Mouse (Mus musculus): ENCODE measurements around the gene Vps33a. TPM values are rescaled to one million over a fixed set of nuclear protein-coding genes. Genes with fewer than 3 reads are reported as not detected.

The Vps33a gene
- polyA plus RNA-seq, 1 experiment: 49.7 TPM

DNA sequence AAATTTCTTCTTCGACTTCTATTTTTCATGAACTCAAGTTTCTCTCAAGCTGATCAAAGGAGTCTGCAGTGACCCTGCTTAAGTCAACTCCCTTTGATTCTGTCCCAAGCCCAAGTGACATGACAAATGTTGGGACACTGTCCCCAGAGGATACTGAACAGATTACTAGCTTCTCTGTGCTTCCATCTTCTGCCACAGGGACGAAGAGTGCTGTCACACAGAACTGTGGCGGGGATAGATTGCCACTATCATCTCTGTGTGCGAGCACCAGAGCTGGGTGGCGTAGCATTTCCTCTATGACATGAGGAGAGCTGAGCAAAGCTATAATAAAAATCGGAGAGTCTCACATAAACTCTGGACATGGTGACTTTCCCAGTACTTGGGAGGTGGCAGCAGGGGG, 29.3 kb upstream of the Vps33a start:
- Histone ChIP-seq H3K27ac (ENCODE audit: insufficient read depth, low read length) (no peak overlapping the region), H3K4me3 (replicated peaks; ENCODE audit: insufficient read depth, low read depth, low read length) (no peak overlapping the region), H3K4me1 (ENCODE audit: control insufficient read depth, insufficient read depth, low read length) (no peaks in the 10 kb centered on the region; the same call in 1 of the 2 replicates), H3K27me3 (ENCODE audit: control insufficient read depth, insufficient read depth, low read length) (no peaks in the 10 kb centered on the region)
- WGBS: 83% methylated on average over 6 of the region's 6 CpGs
- DNase-seq: no peak
- TF ChIP-seq POLR2A (IDR thresholded peaks at IDR 0.05; ENCODE audit: borderline replicate concordance, insufficient read depth, low read length): no peak
- no peak for TF ChIP-seq CTCF (IDR thresholded peaks at IDR 0.05; ENCODE audit: borderline replicate concordance, insufficient read depth, low read depth, low read length)

DNA sequence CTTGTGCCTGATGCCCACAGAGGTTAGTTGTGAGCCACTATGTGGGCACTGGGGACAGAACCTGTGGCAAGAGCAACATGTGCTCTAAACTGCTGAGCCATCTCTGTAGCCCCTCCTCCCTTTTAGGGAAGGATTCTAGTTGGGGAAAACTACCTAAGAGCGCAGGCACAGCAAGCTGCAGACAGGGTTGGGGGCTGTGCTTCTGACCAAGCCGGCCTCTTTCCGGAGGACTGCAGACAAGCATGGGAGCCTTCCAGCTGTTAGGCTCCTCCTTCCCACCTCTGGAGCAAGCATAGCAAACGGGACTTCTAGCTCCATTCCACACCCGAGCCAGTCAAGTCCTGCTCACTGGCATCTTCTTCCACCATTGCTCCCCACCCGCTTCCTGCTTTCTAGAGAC, 26.5 kb upstream of the Vps33a start:
- no peak overlapping the region for H3K27ac ChIP-seq (ENCODE audit: insufficient read depth, low read length)
- no peak for TF ChIP-seq CTCF (IDR thresholded peaks at IDR 0.05; ENCODE audit: borderline replicate concordance, insufficient read depth, low read depth, low read length)
- TF ChIP-seq POLR2A (IDR thresholded peaks at IDR 0.05; ENCODE audit: borderline replicate concordance, insufficient read depth, low read length): no peak
- no peaks in the 10 kb centered on the region for H3K27me3 ChIP-seq (ENCODE audit: control insufficient read depth, insufficient read depth, low read length)
- H3K4me1 ChIP-seq (ENCODE audit: control insufficient read depth, insufficient read depth, low read length): no peaks in the 10 kb centered on the region
- no peak for DNase-seq
- 52% methylated on average over 6 of the region's 6 CpGs for WGBS
- H3K4me3 ChIP-seq (replicated peaks; ENCODE audit: insufficient read depth, low read depth, low read length): no peak overlapping the region

DNA sequence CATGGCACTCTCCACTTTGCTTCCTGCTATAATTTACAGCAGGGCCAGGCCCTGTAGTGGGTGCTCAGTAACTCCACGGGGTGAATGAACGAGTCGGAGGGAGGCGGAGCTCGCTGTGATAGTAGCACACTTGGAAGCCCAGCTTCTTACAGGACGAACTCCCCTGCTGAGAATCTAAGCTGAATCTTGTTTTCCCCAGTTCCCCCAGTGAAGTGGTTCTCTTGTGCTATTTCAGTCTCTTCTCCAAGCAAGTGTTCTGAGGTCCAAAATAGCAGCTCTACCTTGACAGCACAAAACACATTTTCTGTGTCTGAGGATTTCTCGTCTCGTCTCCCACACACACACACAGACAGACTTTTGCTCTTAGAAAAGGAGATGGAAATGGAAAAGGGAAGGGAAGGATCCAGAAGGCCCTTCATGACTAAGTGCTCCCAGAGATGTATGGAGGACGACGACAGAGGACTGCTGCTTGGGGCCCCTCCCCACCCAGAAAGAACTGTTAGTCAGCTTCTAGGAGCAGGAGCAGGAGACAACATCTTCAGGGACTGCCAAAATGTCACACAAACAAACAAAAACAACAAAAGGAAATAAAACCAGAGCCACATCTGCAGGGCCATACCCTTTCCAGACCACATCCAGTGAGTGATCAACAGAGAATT, 20.9 kb upstream of the Vps33a start:
- no peak for DNase-seq
- 80% methylated on average over 10 of the region's 10 CpGs for WGBS
- no peak overlapping the region for H3K27ac ChIP-seq (ENCODE audit: insufficient read depth, low read length)
- H3K4me3 ChIP-seq (replicated peaks; ENCODE audit: insufficient read depth, low read depth, low read length): no peak overlapping the region
- no peaks in the 10 kb centered on the region for H3K27me3 ChIP-seq (ENCODE audit: control insufficient read depth, insufficient read depth, low read length)
- TF ChIP-seq CTCF (IDR thresholded peaks at IDR 0.05; ENCODE audit: borderline replicate concordance, insufficient read depth, low read depth, low read length) (no peak), POLR2A (IDR thresholded peaks at IDR 0.05; ENCODE audit: borderline replicate concordance, insufficient read depth, low read length) (no peak)
- no peaks in the 10 kb centered on the region for H3K4me1 ChIP-seq (ENCODE audit: control insufficient read depth, insufficient read depth, low read length)

DNA sequence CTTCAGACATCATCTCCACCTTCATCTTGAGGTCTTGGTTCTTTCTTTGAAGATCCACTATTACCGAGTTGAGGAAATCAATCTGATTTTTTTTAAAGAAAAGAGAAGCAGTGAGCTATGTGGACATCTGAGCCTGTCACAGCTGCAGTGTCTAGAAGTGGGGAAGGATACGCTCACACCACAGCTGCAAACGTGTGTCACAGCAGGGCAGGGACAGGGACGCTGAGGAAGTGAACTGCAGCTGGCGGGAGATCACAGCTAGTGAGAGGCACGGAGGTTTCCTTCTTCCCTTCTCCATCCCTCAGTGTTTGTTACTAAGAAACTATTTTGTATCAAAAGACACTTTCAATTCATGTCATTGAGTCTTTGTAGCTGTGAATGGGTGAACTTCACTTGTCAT, 7.2 kb upstream of the Vps33a start:
- no peak for DNase-seq
- Histone ChIP-seq H3K4me3 (replicated peaks; ENCODE audit: insufficient read depth, low read depth, low read length) (no peak overlapping the region), H3K27ac (ENCODE audit: insufficient read depth, low read length) (no peak overlapping the region), H3K4me1 (ENCODE audit: control insufficient read depth, insufficient read depth, low read length) (no peaks in the 10 kb centered on the region), H3K27me3 (ENCODE audit: control insufficient read depth, insufficient read depth, low read length) (no peaks in the 10 kb centered on the region)
- WGBS: 84% methylated on average over 6 of the region's 6 CpGs
- no peak for TF ChIP-seq CTCF (IDR thresholded peaks at IDR 0.05; ENCODE audit: borderline replicate concordance, insufficient read depth, low read depth, low read length)

DNA sequence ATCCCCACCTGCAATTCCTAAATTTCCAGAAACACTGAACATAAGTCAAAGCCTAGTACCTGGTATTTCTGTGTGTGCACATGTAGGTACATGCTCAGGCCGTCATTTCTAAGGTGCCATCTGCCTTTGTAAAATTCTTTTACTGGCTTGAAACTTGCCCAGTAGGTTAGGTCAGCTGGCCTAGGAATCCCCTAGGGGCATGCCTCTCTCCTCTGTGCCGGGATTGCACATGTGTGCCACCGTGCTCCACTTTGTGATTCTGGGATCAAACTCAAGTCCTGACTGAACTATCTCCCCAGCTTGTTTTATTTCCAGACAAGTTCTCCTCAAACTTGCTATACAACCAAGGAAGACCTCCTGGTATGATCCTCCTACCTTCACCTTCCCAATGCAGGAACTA, 3.9 kb upstream of the Vps33a start:
- no peak for DNase-seq
- WGBS: 51% methylated on average over 3 of the region's 3 CpGs
- no peak overlapping the region for H3K4me3 ChIP-seq (replicated peaks; ENCODE audit: insufficient read depth, low read depth, low read length)
- H3K27me3 ChIP-seq (ENCODE audit: control insufficient read depth, insufficient read depth, low read length): no peaks in the 10 kb centered on the region
- no peak for TF ChIP-seq CTCF (IDR thresholded peaks at IDR 0.05; ENCODE audit: borderline replicate concordance, insufficient read depth, low read depth, low read length)
- TF ChIP-seq POLR2A (IDR thresholded peaks at IDR 0.05; ENCODE audit: borderline replicate concordance, insufficient read depth, low read length): no peak
- H3K4me1 ChIP-seq (ENCODE audit: control insufficient read depth, insufficient read depth, low read length): no peaks in the 10 kb centered on the region
- H3K27ac ChIP-seq (ENCODE audit: insufficient read depth, low read length): no peak overlapping the region

DNA sequence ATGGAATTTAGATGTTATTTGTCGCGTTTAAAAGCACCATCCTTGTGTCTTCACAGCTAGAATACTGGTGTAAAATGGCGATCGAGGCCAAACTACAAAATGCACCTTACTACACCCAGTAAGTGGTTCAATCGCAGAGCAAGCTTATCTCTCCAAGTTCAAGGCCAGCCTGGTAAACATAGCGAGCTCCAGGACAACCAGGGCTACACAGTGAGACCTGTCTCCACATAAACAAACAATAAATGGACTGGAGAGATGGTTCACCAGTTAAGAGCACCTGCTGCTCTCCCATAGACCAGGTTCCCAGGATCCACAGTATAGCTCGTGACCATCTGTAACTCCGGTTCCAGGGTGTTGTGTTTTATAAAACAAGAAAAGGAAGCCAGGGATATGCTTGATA, 524 bp upstream of the Vps33a start:
- no peak for DNase-seq
- H3K27me3 ChIP-seq (ENCODE audit: control insufficient read depth, insufficient read depth, low read length): no peaks in the 10 kb centered on the region
- TF ChIP-seq POLR2A (IDR thresholded peaks at IDR 0.05; ENCODE audit: borderline replicate concordance, insufficient read depth, low read length) (no peak), CTCF (IDR thresholded peaks at IDR 0.05; ENCODE audit: borderline replicate concordance, insufficient read depth, low read depth, low read length) (no peak)
- no peak overlapping the region for H3K27ac ChIP-seq (ENCODE audit: insufficient read depth, low read length)
- H3K4me1 ChIP-seq (ENCODE audit: control insufficient read depth, insufficient read depth, low read length): no peaks in the 10 kb centered on the region
- WGBS: 63% methylated on average over 8 of the region's 8 CpGs
- peak overlapping the region; percentile 67 for H3K4me3 ChIP-seq (replicated peaks; ENCODE audit: insufficient read depth, low read depth, low read length)

DNA sequence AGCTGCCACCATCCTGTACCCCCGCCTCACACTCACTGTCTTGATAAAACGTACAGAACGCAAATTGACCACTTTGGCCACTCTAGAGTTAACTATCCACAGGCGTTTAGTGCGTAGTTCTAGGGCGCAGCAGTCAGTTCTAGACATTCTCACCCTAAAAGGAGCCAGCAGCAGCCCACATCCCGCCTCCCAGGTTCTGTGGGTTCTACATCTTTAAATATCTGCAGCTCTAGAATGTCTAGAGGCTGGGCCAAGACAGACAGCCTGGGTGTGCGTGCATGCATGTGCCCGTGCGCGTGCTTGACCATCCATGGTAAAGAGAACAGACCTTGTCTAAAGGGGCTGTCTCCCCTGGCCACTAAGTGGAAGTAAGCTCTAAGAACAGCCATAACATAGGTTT, 11.7 kb downstream of the Vps33a start:
- no peak for DNase-seq
- no peak overlapping the region for H3K27ac ChIP-seq (ENCODE audit: insufficient read depth, low read length)
- H3K27me3 ChIP-seq (ENCODE audit: control insufficient read depth, insufficient read depth, low read length): no peaks in the 10 kb centered on the region
- H3K4me1 ChIP-seq (ENCODE audit: control insufficient read depth, insufficient read depth, low read length): no peaks in the 10 kb centered on the region
- 91% methylated on average over 11 of the region's 11 CpGs for WGBS
- no peak overlapping the region for H3K4me3 ChIP-seq (replicated peaks; ENCODE audit: insufficient read depth, low read depth, low read length)
- no peak for TF ChIP-seq CTCF (IDR thresholded peaks at IDR 0.05; ENCODE audit: borderline replicate concordance, insufficient read depth, low read depth, low read length)
- TF ChIP-seq POLR2A (IDR thresholded peaks at IDR 0.05; ENCODE audit: borderline replicate concordance, insufficient read depth, low read length): no peak

DNA sequence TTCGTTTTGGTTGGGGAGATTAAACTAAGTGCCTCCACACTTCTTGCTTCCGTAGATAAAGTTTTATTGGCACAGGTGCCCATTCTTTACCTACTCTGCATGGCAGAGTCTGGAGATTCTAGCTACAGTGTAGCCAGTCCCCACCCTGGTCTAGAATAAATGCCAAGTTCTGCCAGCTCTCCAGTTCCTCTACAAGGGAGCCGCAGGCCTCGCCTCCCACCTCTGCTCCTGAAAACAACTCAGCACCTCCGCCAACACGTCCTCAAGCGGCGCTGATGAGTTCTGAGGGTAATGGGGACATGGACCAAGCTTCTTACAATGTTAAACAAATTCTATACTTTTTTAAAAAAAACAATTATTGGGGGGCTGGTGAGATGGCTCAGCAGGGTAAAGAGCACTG, 13.2 kb downstream of the Vps33a start:
- Histone ChIP-seq H3K27ac (ENCODE audit: insufficient read depth, low read length) (no peak overlapping the region), H3K4me3 (replicated peaks; ENCODE audit: insufficient read depth, low read depth, low read length) (no peak overlapping the region), H3K27me3 (ENCODE audit: control insufficient read depth, insufficient read depth, low read length) (no peaks in the 10 kb centered on the region), H3K4me1 (ENCODE audit: control insufficient read depth, insufficient read depth, low read length) (no peaks in the 10 kb centered on the region)
- peak in 1 of 2 experiments; percentile 5 for DNase-seq
- no peak for TF ChIP-seq CTCF (IDR thresholded peaks at IDR 0.05; ENCODE audit: borderline replicate concordance, insufficient read depth, low read depth, low read length)
- TF ChIP-seq POLR2A (IDR thresholded peaks at IDR 0.05; ENCODE audit: borderline replicate concordance, insufficient read depth, low read length): no peak
- 93% methylated on average over 8 of the region's 8 CpGs for WGBS

Data from cerebellum, adult 2 months (tissue).